Mouse (Mus musculus): Measurements from ENCODE around the gene Ciao1.
A peak's percentile ranks its signal among the peaks of the same experiment; 100 is the strongest.

- TF ChIP-seq MAX (IDR thresholded peaks at IDR 0.05; ENCODE audit: low read depth) (no peak), E2F4 (IDR thresholded peaks at IDR 0.05; ENCODE audit: insufficient read depth) (peak; percentile 50)
Observed at GRCm38 (mm10) chr2:127247592-127248333, at the start of gene Ciao1, which contains the start of gene Tmem127.
